Mouse (Mus musculus): Measurements from ENCODE around the gene Stk24.

Stk24 gene

DNA sequence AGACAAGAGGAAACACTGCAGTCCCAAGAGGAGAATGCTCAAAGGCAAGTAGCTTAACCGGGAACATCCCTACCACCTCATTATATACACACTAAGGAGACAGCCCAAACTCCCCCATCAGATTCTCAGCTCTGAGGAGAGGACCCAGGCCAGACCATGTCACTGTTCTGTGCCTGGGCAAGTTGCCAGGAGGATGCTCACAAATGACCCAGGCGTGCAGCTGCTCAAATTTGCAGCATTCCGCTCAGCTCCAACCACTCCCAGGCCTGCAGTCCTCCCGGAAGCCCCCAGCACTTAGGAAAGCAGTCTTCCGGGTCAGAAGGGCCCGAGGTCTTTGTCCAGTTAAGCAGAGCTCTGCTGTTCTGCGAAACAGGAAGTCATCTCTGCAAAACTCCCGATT is 31.6 kb downstream of the Stk24 start:
- peak; percentile 86 for DNase-seq

DNA sequence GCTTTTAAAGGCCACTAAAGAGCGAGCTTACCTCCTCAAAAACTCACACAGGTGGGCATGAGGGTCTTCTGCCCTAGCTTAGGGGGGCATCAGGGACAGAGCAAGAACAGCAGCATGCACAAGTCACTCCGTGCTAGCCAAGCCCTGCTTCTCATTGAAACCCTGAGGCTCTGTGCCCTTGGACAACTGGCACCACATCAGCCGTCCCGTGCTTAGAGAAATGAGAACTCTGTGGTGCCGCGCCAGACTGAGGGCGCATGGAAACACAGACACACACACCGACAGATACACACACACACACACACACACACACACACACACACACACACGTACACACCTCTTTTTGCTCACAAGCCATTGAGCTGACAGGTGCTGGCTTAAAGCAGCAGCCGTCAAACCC is 32.7 kb downstream of the Stk24 start:
- DNase-seq: no peak

- no peak for DNase-seq
Observed at GRCm38 (mm10) chr14:121346654-121347053, 33.2 kb downstream of the Stk24 start.

- DNase-seq: peak; percentile 50
Observed at GRCm38 (mm10) chr14:121346053-121346452, 33.8 kb downstream of the Stk24 start.

- DNase-seq: no peak
Observed at GRCm38 (mm10) chr14:121344928-121345327, 34.9 kb downstream of the Stk24 start.

DNA sequence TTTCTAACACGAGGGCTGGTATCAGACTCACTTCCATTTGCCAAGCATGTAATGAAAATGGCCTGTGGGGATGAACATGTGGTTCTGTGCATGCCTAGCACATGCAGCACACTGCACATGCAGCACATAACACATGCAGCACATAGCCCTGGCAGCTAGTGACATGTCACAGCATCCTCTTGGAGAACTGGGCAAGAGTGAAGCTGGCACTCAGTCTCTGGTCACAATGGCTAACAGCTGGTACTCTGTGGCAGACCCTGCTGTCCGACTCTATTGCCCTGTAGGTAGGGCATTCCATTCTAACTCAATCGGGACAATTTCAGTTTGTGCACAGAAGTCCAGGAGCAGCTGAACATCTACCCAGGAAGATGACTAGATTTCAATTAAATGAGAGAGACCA is 36.9 kb downstream of the Stk24 start:
- no peak for DNase-seq

- DNase-seq: no peak
Observed at GRCm38 (mm10) chr14:121339951-121340401, 39.8 kb downstream of the Stk24 start.

GRCm38 (mm10) chr14:121338819-121339573 is 40.8 kb downstream of the Stk24 start:
- DNase-seq: no peak

DNA sequence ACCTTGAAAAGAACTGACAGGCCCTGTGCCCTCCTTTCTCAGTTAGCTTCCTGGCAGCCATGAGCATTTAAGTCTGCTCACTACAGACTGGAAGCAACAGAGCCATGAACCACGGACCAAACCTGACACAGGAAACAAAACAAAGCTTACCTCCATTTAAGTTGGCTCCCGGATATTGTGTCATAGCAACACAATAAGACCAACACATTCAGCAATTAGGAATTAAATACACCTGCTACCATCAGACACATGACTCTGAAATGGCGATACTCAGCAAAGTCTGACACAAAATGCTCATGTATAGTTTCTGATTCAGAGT is 49.8 kb downstream of the Stk24 start:
- DNase-seq: no peak

- no peak for DNase-seq
Observed at GRCm38 (mm10) chr14:121329401-121330089, 50.3 kb downstream of the Stk24 start.

GRCm38 (mm10) chr14:121328878-121329277 is 50.9 kb downstream of the Stk24 start:
- DNase-seq: no peak

DNA sequence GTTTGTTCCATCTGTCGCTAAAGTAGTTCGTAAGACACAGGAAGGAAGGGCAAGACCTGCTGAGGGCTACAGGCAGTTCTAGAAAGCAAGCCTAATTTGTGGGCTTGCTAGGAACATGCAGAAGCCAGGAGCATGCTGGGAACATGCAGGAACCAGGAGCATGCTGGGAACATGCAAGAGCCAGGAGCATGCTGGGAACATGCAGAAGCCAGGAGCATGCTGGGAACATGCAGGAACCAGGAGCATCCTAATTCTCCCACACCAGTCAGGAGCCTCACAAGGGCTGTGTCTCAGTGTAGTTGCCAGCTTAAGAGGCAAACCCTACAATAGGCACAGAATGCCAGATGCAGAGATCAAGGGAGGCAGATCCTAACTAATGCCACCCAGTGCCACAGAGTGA is 53.4 kb downstream of the Stk24 start:
- DNase-seq: no peak

DNA sequence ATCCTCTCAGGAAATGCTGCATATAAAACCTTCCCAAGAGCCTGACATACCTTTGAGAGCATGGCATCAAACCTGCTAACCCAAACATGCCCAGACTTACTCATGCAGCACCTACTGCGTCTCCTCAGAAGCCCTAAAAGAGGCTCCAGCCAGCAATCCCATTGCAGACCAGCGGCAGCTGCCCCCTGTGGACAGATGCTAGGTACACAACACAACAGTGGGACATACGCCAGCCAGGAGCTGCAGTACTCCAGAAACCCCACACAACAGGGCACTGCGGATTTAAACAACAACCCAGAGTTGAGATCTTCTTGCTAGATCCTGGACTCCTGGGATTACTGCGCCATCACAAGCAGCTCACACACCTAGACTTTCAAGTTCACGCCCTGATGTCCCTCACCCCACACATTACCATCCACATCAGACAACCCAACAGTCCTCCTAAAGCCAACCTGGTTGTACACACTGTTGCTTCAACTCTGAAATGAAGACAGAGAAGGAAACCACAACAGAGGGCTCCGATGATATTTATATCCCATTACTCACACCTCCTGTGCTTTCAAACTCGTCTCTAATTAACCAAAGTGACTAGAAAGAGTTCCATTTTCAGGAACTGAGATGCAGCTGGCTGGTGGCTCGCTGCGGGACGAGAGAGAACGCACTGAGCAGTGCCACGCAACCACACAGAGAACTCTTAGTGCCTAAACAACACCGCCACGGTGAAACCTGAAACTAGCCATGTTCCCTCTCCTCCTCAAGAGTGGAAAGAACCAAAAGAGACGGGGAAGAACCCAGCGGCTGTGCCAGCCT is 55.1 kb downstream of the Stk24 start:
- no peak for DNase-seq

DNA sequence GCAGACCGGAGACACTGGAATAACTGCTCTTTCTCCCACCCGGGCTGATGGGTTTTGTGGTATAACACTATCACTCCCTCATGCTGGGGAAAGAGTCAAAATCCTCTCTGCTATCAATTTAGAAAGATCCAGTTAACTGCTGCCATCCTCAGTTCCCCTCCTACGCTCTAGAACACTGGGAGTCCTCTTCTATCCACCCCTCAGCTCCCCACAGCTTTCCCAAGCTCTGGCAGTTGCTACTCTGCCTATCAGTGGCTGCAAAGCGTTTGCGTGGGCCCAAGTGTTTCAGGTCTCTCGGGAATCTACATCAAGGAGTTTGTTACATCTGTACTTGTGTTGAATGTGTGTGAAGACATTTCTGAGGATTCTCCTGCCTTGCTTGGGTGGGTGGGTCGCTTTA is 57.2 kb downstream of the Stk24 start:
- no peak for DNase-seq

DNA sequence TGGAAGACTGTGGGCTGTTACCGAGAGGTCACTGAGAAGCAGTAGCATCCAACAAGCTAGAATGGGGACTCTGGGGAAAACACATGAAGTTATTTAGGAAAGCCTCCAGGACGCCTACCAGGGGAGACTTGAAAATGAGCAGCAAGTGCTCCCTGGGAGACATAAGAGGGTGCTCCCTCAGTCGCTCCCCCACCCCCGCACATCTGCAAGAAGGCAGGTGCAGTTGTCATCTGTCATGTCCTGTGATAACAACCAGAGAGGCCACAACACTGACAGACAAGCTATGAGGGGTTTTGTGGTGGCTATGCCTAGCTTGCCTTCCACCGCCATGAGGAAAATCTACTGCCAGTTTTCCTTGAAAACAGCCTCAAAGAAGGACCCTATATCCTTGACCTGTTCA is 57.7 kb downstream of the Stk24 start:
- no peak for DNase-seq

GRCm38 (mm10) chr14:121318382-121318781 is 61.4 kb downstream of the Stk24 start:
- DNase-seq: no peak

GRCm38 (mm10) chr14:121317312-121317671 is 62.5 kb downstream of the Stk24 start:
- no peak for DNase-seq

DNA sequence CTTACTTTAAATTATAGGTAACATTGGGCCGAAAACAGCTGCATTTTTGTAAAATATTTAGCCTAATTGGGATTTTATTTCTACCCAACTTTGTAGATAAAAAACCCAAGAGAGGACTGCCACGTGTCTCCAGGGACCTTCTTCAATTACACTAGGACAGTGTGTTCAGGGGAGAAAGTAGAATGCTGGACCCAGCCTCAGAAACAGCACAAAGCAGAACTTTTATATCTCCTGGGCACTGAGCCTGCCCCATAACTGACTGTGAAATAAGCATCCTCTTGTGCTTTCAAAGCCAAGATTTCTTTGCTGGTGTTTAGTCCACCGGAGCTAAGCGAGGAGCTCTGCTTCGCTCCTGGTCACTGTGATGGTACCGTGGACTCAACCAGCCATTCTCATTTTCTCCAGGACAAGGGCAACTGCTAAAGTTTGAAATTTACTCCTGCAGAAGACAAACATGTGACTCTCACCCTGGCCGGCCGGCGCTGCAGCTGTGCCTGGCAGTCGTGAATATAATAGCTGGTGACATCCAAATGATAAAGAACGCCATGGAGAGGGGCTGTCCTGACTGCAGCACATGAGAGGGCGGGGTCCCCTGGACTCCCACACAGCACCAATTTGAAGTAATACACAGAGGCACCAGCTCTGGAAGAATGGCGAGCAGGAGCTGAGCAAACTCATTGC is 63.0 kb downstream of the Stk24 start:
- peak; percentile 29 for DNase-seq

DNA sequence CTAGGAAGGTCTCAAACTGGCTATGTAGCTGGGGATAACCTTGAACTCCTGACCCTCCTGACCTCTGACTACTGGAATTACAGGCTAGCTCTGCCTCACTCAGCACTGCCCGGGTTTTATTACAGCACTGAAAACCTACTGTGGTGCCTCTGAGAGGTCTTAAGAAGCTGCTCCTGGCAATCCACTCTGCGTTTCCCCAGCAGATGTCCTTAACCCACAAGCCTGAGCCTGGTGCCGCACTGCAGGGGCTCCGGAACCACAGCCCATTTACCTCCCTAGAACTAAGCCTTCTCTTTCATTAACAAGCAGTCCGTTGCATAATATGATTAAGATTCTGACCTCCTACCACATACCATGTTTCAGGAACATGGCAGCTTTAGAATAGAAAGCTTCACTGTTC is 63.7 kb downstream of the Stk24 start:
- DNase-seq: peak; percentile 32

DNA sequence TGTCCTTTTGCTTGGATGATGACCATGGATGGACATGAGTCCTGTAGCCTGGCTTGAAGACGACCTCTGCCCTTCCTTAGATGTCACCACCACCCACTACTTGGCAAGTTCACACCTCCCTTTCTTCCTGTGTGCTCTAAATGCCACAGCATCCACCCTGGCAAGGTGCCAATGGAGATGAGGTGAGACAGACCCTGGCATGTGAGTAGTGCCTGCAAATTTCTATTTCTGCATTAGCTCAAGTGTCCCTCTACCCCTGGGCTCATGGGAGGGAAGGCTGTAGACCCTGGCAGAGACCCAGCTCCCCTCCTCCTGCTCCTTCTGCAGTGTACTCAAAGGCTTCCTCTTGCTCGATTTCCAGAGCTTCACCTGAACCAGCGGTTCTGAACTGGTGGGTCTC is 64.9 kb downstream of the Stk24 start:
- DNase-seq: no peak

- DNase-seq: no peak
Observed at GRCm38 (mm10) chr14:121313283-121313682, 66.5 kb downstream of the Stk24 start.

DNA sequence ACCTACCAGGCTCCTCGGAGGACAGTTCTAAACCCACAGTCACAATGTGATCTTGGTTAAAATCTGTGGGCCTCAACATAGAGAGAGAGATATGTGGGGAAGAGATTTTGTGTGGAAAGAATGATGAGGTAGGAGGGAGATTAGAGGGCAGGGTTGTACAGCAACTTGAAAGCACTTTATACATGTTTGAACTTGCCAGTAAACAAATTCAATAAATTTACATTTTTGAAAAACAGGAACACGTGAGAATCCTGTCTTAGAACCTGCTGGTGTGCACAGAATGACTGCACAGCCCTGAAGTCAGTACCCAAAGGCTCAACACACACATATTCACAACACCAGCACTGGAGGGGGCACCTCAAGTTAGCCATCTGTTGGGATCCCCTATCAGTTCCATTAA is 68.7 kb downstream of the Stk24 start:
- DNase-seq: no peak

GRCm38 (mm10) chr14:121310325-121311080 is 69.3 kb downstream of the Stk24 start:
- no peak for DNase-seq
